Mouse (Mus musculus): ENCODE results near the gene Ang6.
"Not testable (repeated sequence)": the region's sequence is repeated elsewhere in the genome, so short reads cannot be mapped to it uniquely, and the experiment has no call there.

The Ang6 gene

GRCm38 (mm10) chr14:44002169-44002568 is at the start of gene Ang6:
Gene Ang6, minus strand, starts transcription at chr14:44002269.
- DNase-seq = no peak

- DNase-seq = not testable (repeated sequence)
Measured at GRCm38 (mm10) chr14:44046567-44046966, 44.5 kb upstream of the Ang6 start.

GRCm38 (mm10) chr14:44031828-44032227 is 29.8 kb upstream of the Ang6 start:
- not testable (repeated sequence) for DNase-seq

GRCm38 (mm10) chr14:44009686-44010085 is 7.6 kb upstream of the Ang6 start:
- not testable (repeated sequence) for DNase-seq

GRCm38 (mm10) chr14:44008021-44008420 is 6.0 kb upstream of the Ang6 start:
- DNase-seq = not testable (repeated sequence)

- no peak for DNase-seq
Measured at GRCm38 (mm10) chr14:44001600-44001999, 469 bp downstream of the Ang6 start.

GRCm38 (mm10) chr14:43998455-43999000 is 3.5 kb downstream of the Ang6 start:
- DNase-seq = not testable (repeated sequence)

GRCm38 (mm10) chr14:43987404-43987803 is 14.7 kb downstream of the Ang6 start:
- DNase-seq = peak; percentile 82

GRCm38 (mm10) chr14:43986147-43986546 is 15.9 kb downstream of the Ang6 start:
- DNase-seq = no peak

GRCm38 (mm10) chr14:43983897-43984296 is 18.2 kb downstream of the Ang6 start:
- DNase-seq = peak; percentile 60 to 62

- no peak for DNase-seq
Measured at GRCm38 (mm10) chr14:43983454-43983853, 18.6 kb downstream of the Ang6 start.

- not testable (repeated sequence) for DNase-seq
Measured at GRCm38 (mm10) chr14:43956769-43957168, 45.3 kb downstream of the Ang6 start, which contains the start of gene Ang5. Gene Ang5, plus strand, starts transcription at chr14:43957069.

GRCm38 (mm10) chr14:43955074-43955473 is 47.0 kb downstream of the Ang6 start:
- not testable (repeated sequence) for DNase-seq

- not testable (repeated sequence) for DNase-seq
Measured at GRCm38 (mm10) chr14:43953382-43953781, 48.7 kb downstream of the Ang6 start.

Data from cerebellum, postnatal 10 days (tissue).